Mouse (Mus musculus) CD4-positive helper T cell, adult 2 months (primary cell): ENCODE measurements around the gene Mapk6.

Experiments used
- DNase-seq: peaks from one replicate; pipeline ENCODE4 v3.0.0-alpha.2; 2012; ENCODE audit warnings: low read depth, missing footprints, low spot score

Mapk6 gene

GRCm38 (mm10) chr9:75424358-75425150 lies 14.7 kb upstream of the Mapk6 start:
- no peak for DNase-seq

- DNase-seq, result no peak
Observed at GRCm38 (mm10) chr9:75423683-75424082, 13.9 kb upstream of the Mapk6 start.

GRCm38 (mm10) chr9:75422251-75422691 lies 12.5 kb upstream of the Mapk6 start:
- no peak for DNase-seq

GRCm38 (mm10) chr9:75414204-75414603 lies 4.4 kb upstream of the Mapk6 start:
- peak; percentile 86 for DNase-seq

- peak; percentile 64 for DNase-seq
Observed at GRCm38 (mm10) chr9:75413206-75413605, 3.4 kb upstream of the Mapk6 start.

GRCm38 (mm10) chr9:75411584-75411983 lies 1.8 kb upstream of the Mapk6 start:
- DNase-seq, result no peak

- DNase-seq, result no peak
Observed at GRCm38 (mm10) chr9:75410868-75411487, 1.2 kb upstream of the Mapk6 start.

- peak; percentile 73 for DNase-seq
Observed at GRCm38 (mm10) chr9:75409031-75409851, 564 bp downstream of the Mapk6 start.

- no peak for DNase-seq
Observed at GRCm38 (mm10) chr9:75408204-75408826, 1.5 kb downstream of the Mapk6 start.

- DNase-seq, result peak; percentile 77
Observed at GRCm38 (mm10) chr9:75407803-75408202, 2.0 kb downstream of the Mapk6 start.

- no peak for DNase-seq
Observed at GRCm38 (mm10) chr9:75406121-75406520, 3.7 kb downstream of the Mapk6 start.

GRCm38 (mm10) chr9:75403520-75403919 lies 6.3 kb downstream of the Mapk6 start:
- DNase-seq, result peak; percentile 15

GRCm38 (mm10) chr9:75401593-75402504 lies 8.0 kb downstream of the Mapk6 start:
- peak; percentile 71 for DNase-seq

- DNase-seq, result no peak
Observed at GRCm38 (mm10) chr9:75400639-75401038, 9.2 kb downstream of the Mapk6 start.

- DNase-seq, result peak; percentile 27
Observed at GRCm38 (mm10) chr9:75399069-75399468, 10.7 kb downstream of the Mapk6 start.

- no peak for DNase-seq
Observed at GRCm38 (mm10) chr9:75395971-75396370, 13.8 kb downstream of the Mapk6 start.

- no peak for DNase-seq
Observed at GRCm38 (mm10) chr9:75393251-75393650, 16.6 kb downstream of the Mapk6 start.

- no peak for DNase-seq
Observed at GRCm38 (mm10) chr9:75385218-75385974, 24.4 kb downstream of the Mapk6 start.

GRCm38 (mm10) chr9:75384337-75384962 lies 25.4 kb downstream of the Mapk6 start:
- no peak for DNase-seq
